Mouse (Mus musculus) heart, embryonic 10.5 days (tissue): ENCODE results near the gene Ctnnb1. TPM values are rescaled to one million over a fixed set of nuclear protein-coding genes. Genes with fewer than 3 reads are reported as not detected.

Experiments used
- DNase-seq: peaks from one replicate; pipeline ENCODE4 v3.0.0-alpha.2; 2017; ENCODE audit warnings: low spot score
- H3K27ac ChIP-seq: fragments of 300-500 bp; sonication (generic); 2 replicates; pipeline ENCODE4 v1.5.1; 2016; ENCODE audit warnings: mild to moderate bottlenecking
- H3K27me3 ChIP-seq: fragments of 300-500 bp; sonication (generic); 2 replicates; pipeline ENCODE4 v1.6.1; 2016; ENCODE audit warnings: mild to moderate bottlenecking; ENCODE audit not compliant: poor library complexity, insufficient read depth, severe bottlenecking
- H3K36me3 ChIP-seq: fragments of 300-500 bp; sonication (generic); 2 replicates; pipeline ENCODE4 v1.6.1; 2016; ENCODE audit warnings: mild to moderate bottlenecking, moderate library complexity
- H3K4me1 ChIP-seq: fragments of 300-500 bp; sonication (generic); 2 replicates; pipeline ENCODE4 v1.6.1; 2016; ENCODE audit warnings: mild to moderate bottlenecking
- H3K4me3 ChIP-seq: fragments of 300-500 bp; sonication (generic); 2 replicates; pipeline ENCODE4 v1.5.1; 2016; ENCODE audit warnings: mild to moderate bottlenecking, moderate library complexity
- H3K9me3 ChIP-seq: fragments of 300-500 bp; sonication (generic); 2 replicates; pipeline ENCODE4 v1.6.1; 2016; ENCODE audit warnings: mild to moderate bottlenecking, moderate library complexity
- WGBS: fragments of 180-500 bp; shearing (Covaris S2); methylation state at CpG from one replicate; pipeline ENCODE4 v1.1.7; 2016; 5-methylcytosine and 5-hydroxymethylcytosine counted together
- polyA plus RNA-seq: library from polyadenylated mRNA; unstranded; fragments of >200 nt; fragmentation: Nextera tagmentation; extraction: Ambion mirVana; gene quantifications from 2 replicates; pipeline ENCODE4 v1.2.1, GENCODE M21; 2016

The Ctnnb1 gene
- polyA plus RNA-seq, 1 experiment from 2014 or later, result 445 TPM

GRCm38 (mm10) chr9:120958051-120958450 is 29.0 kb downstream of the Ctnnb1 start:
- no peaks in the 10 kb centered on the region for H3K27me3 ChIP-seq
- no peak for DNase-seq
- H3K4me1 ChIP-seq, result peaks cover 32% of the 10 kb centered on the region
- 88% methylated on average over 5 of the region's 5 CpGs for WGBS
- H3K36me3 ChIP-seq, result peaks cover 99% of the 10 kb centered on the region
- H3K9me3 ChIP-seq, result no peaks in the 10 kb centered on the region
- no peak overlapping the region for H3K27ac ChIP-seq
- H3K4me3 ChIP-seq, result no peak overlapping the region

- peaks cover 99% of the 10 kb centered on the region for H3K36me3 ChIP-seq
- no peak for DNase-seq
- H3K27me3 ChIP-seq, result no peaks in the 10 kb centered on the region
- H3K9me3 ChIP-seq, result no peaks in the 10 kb centered on the region
- no peak overlapping the region for H3K27ac ChIP-seq
- WGBS, result 91% methylated on average over 6 of the region's 6 CpGs
- H3K4me1 ChIP-seq, result peaks cover 32% of the 10 kb centered on the region
- H3K4me3 ChIP-seq, result no peak overlapping the region
Measured at GRCm38 (mm10) chr9:120958560-120958959, 29.5 kb downstream of the Ctnnb1 start.

GRCm38 (mm10) chr9:120959225-120959624 is 30.2 kb downstream of the Ctnnb1 start:
- 84% methylated on average over 4 of the region's 4 CpGs for WGBS
- Histone ChIP-seq H3K27me3 (no peaks in the 10 kb centered on the region), H3K4me3 (no peak overlapping the region), H3K9me3 (no peaks in the 10 kb centered on the region), H3K36me3 (peaks cover 99% of the 10 kb centered on the region), H3K27ac (no peak overlapping the region), H3K4me1 (peaks cover 34% of the 10 kb centered on the region)
- no peak for DNase-seq

GRCm38 (mm10) chr9:120960611-120961010 is 31.6 kb downstream of the Ctnnb1 start:
- no peaks in the 10 kb centered on the region for H3K9me3 ChIP-seq
- no peaks in the 10 kb centered on the region for H3K27me3 ChIP-seq
- no peak overlapping the region for H3K4me3 ChIP-seq
- peaks cover 48% of the 10 kb centered on the region for H3K4me1 ChIP-seq
- H3K36me3 ChIP-seq, result peaks cover 99% of the 10 kb centered on the region
- no peak overlapping the region for H3K27ac ChIP-seq
- DNase-seq, result no peak
- WGBS, result 80% methylated on average over 4 of the region's 4 CpGs

- Histone ChIP-seq H3K36me3 (peaks cover 99% of the 10 kb centered on the region), H3K4me1 (peaks cover 57% of the 10 kb centered on the region), H3K27ac (no peak overlapping the region), H3K9me3 (no peaks in the 10 kb centered on the region), H3K4me3 (no peak overlapping the region), H3K27me3 (no peaks in the 10 kb centered on the region)
- DNase-seq, result no peak
- 61% methylated on average over 3 of the region's 3 CpGs for WGBS
Measured at GRCm38 (mm10) chr9:120961466-120961865, 32.5 kb downstream of the Ctnnb1 start.

GRCm38 (mm10) chr9:120961969-120962700 is 33.1 kb downstream of the Ctnnb1 start:
- no peak for DNase-seq
- H3K4me1 ChIP-seq, result peaks cover 57% of the 10 kb centered on the region
- H3K9me3 ChIP-seq, result no peaks in the 10 kb centered on the region
- H3K27me3 ChIP-seq, result no peaks in the 10 kb centered on the region
- H3K36me3 ChIP-seq, result peaks cover 99% of the 10 kb centered on the region
- WGBS, result 84% methylated on average over 3 of the region's 3 CpGs
- H3K4me3 ChIP-seq, result no peak overlapping the region
- no peak overlapping the region for H3K27ac ChIP-seq

- H3K27ac ChIP-seq, result no peak overlapping the region
Measured at GRCm38 (mm10) chr9:120963104-120963503, 34.1 kb downstream of the Ctnnb1 start.

GRCm38 (mm10) chr9:120963720-120964119 is 34.7 kb downstream of the Ctnnb1 start:
- WGBS, result 92% methylated on average over 3 of the region's 3 CpGs
- H3K4me1 ChIP-seq, result peaks cover 57% of the 10 kb centered on the region
- no peak for DNase-seq
- no peaks in the 10 kb centered on the region for H3K27me3 ChIP-seq
- H3K9me3 ChIP-seq, result no peaks in the 10 kb centered on the region
- no peak overlapping the region for H3K4me3 ChIP-seq
- H3K27ac ChIP-seq, result peak overlapping the region; percentile 44; the same call in 1 of the 2 replicates
- H3K36me3 ChIP-seq, result peaks cover 97% of the 10 kb centered on the region

More at GRCm38 (mm10) chr9:120963104-120963503, 34.1 kb downstream of the Ctnnb1 start:
- no peak for DNase-seq
- Histone ChIP-seq H3K27me3 (no peaks in the 10 kb centered on the region), H3K36me3 (peaks cover 97% of the 10 kb centered on the region), H3K9me3 (no peaks in the 10 kb centered on the region), H3K4me1 (peaks cover 57% of the 10 kb centered on the region), H3K4me3 (no peak overlapping the region)
- WGBS, result 84% methylated on average over 4 of the region's 4 CpGs

- Histone ChIP-seq H3K36me3 (peaks cover 97% of the 10 kb centered on the region), H3K4me3 (no peak overlapping the region), H3K4me1 (peaks cover 57% of the 10 kb centered on the region), H3K9me3 (no peaks in the 10 kb centered on the region), H3K27ac (peak overlapping the region; percentile 44; the same call in 1 of the 2 replicates), H3K27me3 (no peaks in the 10 kb centered on the region)
- DNase-seq, result no peak
- 78% methylated on average over 5 of the region's 5 CpGs for WGBS
Measured at GRCm38 (mm10) chr9:120964224-120964623, 35.2 kb downstream of the Ctnnb1 start.

- H3K9me3 ChIP-seq, result no peaks in the 10 kb centered on the region
- H3K4me1 ChIP-seq, result peaks cover 57% of the 10 kb centered on the region
- DNase-seq, result no peak
- H3K27me3 ChIP-seq, result no peaks in the 10 kb centered on the region
- H3K27ac ChIP-seq, result no peak overlapping the region
- H3K36me3 ChIP-seq, result peaks cover 97% of the 10 kb centered on the region
- WGBS, result 78% methylated on average over 10 of the region's 10 CpGs
- H3K4me3 ChIP-seq, result no peak overlapping the region
Measured at GRCm38 (mm10) chr9:120965007-120965406, 36.0 kb downstream of the Ctnnb1 start.

GRCm38 (mm10) chr9:120973026-120973515 is 44.1 kb downstream of the Ctnnb1 start:
- Histone ChIP-seq H3K27ac (no peak overlapping the region), H3K36me3 (peaks cover 20% of the 10 kb centered on the region), H3K9me3 (no peaks in the 10 kb centered on the region), H3K4me3 (no peak overlapping the region), H3K27me3 (no peaks in the 10 kb centered on the region), H3K4me1 (peaks cover 10% of the 10 kb centered on the region)
- DNase-seq, result no peak
- 78% methylated on average over 6 of the region's 6 CpGs for WGBS

- Histone ChIP-seq H3K4me1 (peaks cover 16% of the 10 kb centered on the region), H3K36me3 (peaks cover 8% of the 10 kb centered on the region), H3K4me3 (no peak overlapping the region), H3K27me3 (no peaks in the 10 kb centered on the region), H3K27ac (0 out of 2 replicates have a peak overlapping the region, but pooled peaks have one; percentile 23), H3K9me3 (no peaks in the 10 kb centered on the region)
- no peak for DNase-seq
- 86% methylated on average over 2 of the region's 2 CpGs for WGBS
Measured at GRCm38 (mm10) chr9:120974209-120974608, 45.2 kb downstream of the Ctnnb1 start.

- no peak overlapping the region for H3K27ac ChIP-seq
- WGBS, result 89% methylated on average over 5 of the region's 5 CpGs
- no peaks in the 10 kb centered on the region for H3K9me3 ChIP-seq
- DNase-seq, result no peak
- no peak overlapping the region for H3K4me3 ChIP-seq
- peaks cover 22% of the 10 kb centered on the region for H3K4me1 ChIP-seq
- no peaks in the 10 kb centered on the region for H3K36me3 ChIP-seq
- no peaks in the 10 kb centered on the region for H3K27me3 ChIP-seq
Measured at GRCm38 (mm10) chr9:120976158-120976557, 47.1 kb downstream of the Ctnnb1 start.
